Mouse (Mus musculus) liver (tissue): ENCODE measurements around the gene Adam19.

Experiments
- DNase-seq: peaks from one replicate; pipeline ENCODE4 v3.0.0-alpha.2; 2020; ENCODE audit warnings: mixed read lengths

Adam19 gene

GRCm38 (mm10) chr11:46054911-46055895, 589 bp upstream of the Adam19 start:
- DNase-seq: no peak

- DNase-seq: no peak
These were observed 1.1 kb downstream of the Adam19 start for GRCm38 (mm10) chr11:46056770-46057411.

- no peak for DNase-seq
These were observed 2.2 kb downstream of the Adam19 start for GRCm38 (mm10) chr11:46058011-46058410.

GRCm38 (mm10) chr11:46058916-46059315, 3.1 kb downstream of the Adam19 start:
- no peak for DNase-seq

- DNase-seq: peak; percentile 43
These were observed 4.3 kb downstream of the Adam19 start for GRCm38 (mm10) chr11:46059887-46060650.

- DNase-seq: no peak
These were observed 4.8 kb downstream of the Adam19 start for GRCm38 (mm10) chr11:46060651-46061020.

GRCm38 (mm10) chr11:46061776-46062445, 6.1 kb downstream of the Adam19 start:
- DNase-seq: no peak

- no peak for DNase-seq
These were observed 6.8 kb downstream of the Adam19 start for GRCm38 (mm10) chr11:46062569-46062968.

GRCm38 (mm10) chr11:46062993-46063731, 7.4 kb downstream of the Adam19 start:
- no peak for DNase-seq

- DNase-seq: no peak
These were observed 9.0 kb downstream of the Adam19 start for GRCm38 (mm10) chr11:46064767-46065166.

GRCm38 (mm10) chr11:46065201-46066011, 9.6 kb downstream of the Adam19 start:
- peak; percentile 39 for DNase-seq

GRCm38 (mm10) chr11:46067371-46068060, 11.7 kb downstream of the Adam19 start:
- no peak for DNase-seq

- no peak for DNase-seq
These were observed 13.1 kb downstream of the Adam19 start for GRCm38 (mm10) chr11:46068756-46069407.

GRCm38 (mm10) chr11:46069408-46070003, 13.7 kb downstream of the Adam19 start:
- DNase-seq: peak; percentile 34

- DNase-seq: no peak
These were observed 14.4 kb downstream of the Adam19 start for GRCm38 (mm10) chr11:46070161-46070560.

- no peak for DNase-seq
These were observed 15.0 kb downstream of the Adam19 start for GRCm38 (mm10) chr11:46070789-46071188.

- no peak for DNase-seq
These were observed 16.8 kb downstream of the Adam19 start for GRCm38 (mm10) chr11:46072466-46073060.

- no peak for DNase-seq
These were observed 17.5 kb downstream of the Adam19 start for GRCm38 (mm10) chr11:46073061-46073849.
